Mouse (Mus musculus) gastrocnemius, postnatal 25 days (tissue): ENCODE data around the gene St8sia1. TPM values are rescaled to one million over a fixed set of nuclear protein-coding genes. Genes with fewer than 3 reads are reported as not detected.

Experiments
- DNase-seq: peaks from one replicate; pipeline ENCODE4 v3.0.0; 2022
- total RNA-seq, 2 experiments: library from RNA; stranded (reverse); gene quantifications; 1 replicate in 1 of 2; 2 replicates in 1 of 2; pipeline ENCODE4 v1.2.3; 2021

The St8sia1 gene
- total RNA-seq, 2 experiments from 2014 or later, result 0.05 to 0.19 TPM

- no peak for DNase-seq
Observed at GRCm38 (mm10) chr6:142944470-142944869, 19.8 kb downstream of the St8sia1 start.

GRCm38 (mm10) chr6:142943419-142943818 lies 20.8 kb downstream of the St8sia1 start:
- DNase-seq, result no peak

GRCm38 (mm10) chr6:142941596-142942381 lies 22.5 kb downstream of the St8sia1 start:
- DNase-seq, result no peak

- no peak for DNase-seq
Observed at GRCm38 (mm10) chr6:142941078-142941477, 23.2 kb downstream of the St8sia1 start.

GRCm38 (mm10) chr6:142938549-142939345 lies 25.5 kb downstream of the St8sia1 start:
- DNase-seq, result no peak

GRCm38 (mm10) chr6:142938074-142938473 lies 26.2 kb downstream of the St8sia1 start:
- DNase-seq, result no peak

- no peak for DNase-seq
Observed at GRCm38 (mm10) chr6:142932582-142932981, 31.7 kb downstream of the St8sia1 start.

- no peak for DNase-seq
Observed at GRCm38 (mm10) chr6:142932144-142932543, 32.1 kb downstream of the St8sia1 start.

GRCm38 (mm10) chr6:142928551-142929309 lies 35.5 kb downstream of the St8sia1 start:
- no peak for DNase-seq

GRCm38 (mm10) chr6:142926901-142927605 lies 37.2 kb downstream of the St8sia1 start:
- DNase-seq, result no peak

GRCm38 (mm10) chr6:142925921-142926320 lies 38.3 kb downstream of the St8sia1 start:
- DNase-seq, result no peak

GRCm38 (mm10) chr6:142925374-142925773 lies 38.9 kb downstream of the St8sia1 start:
- no peak for DNase-seq

GRCm38 (mm10) chr6:142920901-142921300 lies 43.4 kb downstream of the St8sia1 start:
- no peak for DNase-seq

- DNase-seq, result no peak
Observed at GRCm38 (mm10) chr6:142918691-142919090, 45.6 kb downstream of the St8sia1 start.

GRCm38 (mm10) chr6:142917471-142917901 lies 46.8 kb downstream of the St8sia1 start:
- no peak for DNase-seq

- DNase-seq, result no peak
Observed at GRCm38 (mm10) chr6:142916271-142916941, 47.8 kb downstream of the St8sia1 start.

GRCm38 (mm10) chr6:142915464-142915863 lies 48.8 kb downstream of the St8sia1 start:
- DNase-seq, result no peak

GRCm38 (mm10) chr6:142914676-142915075 lies 49.6 kb downstream of the St8sia1 start:
- no peak for DNase-seq

- no peak for DNase-seq
Observed at GRCm38 (mm10) chr6:142911263-142911662, 53.0 kb downstream of the St8sia1 start.

- DNase-seq, result no peak
Observed at GRCm38 (mm10) chr6:142910721-142911120, 53.5 kb downstream of the St8sia1 start.

GRCm38 (mm10) chr6:142909771-142910105 lies 54.5 kb downstream of the St8sia1 start:
- DNase-seq, result no peak
